29 mouse cellular contexts compared by ENCODE assay signal in the genomic region with DNA sequence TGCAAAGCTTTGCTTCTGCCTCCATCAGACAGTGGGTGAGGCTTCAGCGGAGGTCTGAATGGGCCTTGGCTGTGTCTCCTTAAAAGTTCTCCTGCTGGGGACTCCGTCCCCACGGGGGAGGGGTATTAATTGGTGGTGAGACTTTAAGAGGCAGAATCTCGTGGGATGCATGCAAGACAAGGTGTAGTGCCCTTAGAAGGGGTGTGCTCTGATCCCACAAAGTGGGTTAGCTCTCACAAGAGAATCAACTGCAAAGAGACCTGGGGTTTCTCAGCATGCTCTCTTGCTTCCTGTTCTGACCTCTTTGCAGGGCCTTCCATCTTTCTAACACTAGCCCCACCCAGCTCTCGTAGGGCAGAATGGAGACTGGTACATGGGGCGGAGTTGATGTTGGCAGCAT.
A peak's percentile ranks its signal among the peaks of the same experiment; 100 is the strongest.
DNase-seq lines count a peak whose midpoint lies in the region; ATAC-seq and TF ChIP-seq lines count a peak whose summit lies in the region.
"Had no signal": no experiment of that assay in that cellular context is flagged by ENCODE, and none has a peak within 500 bp of the region (broad histone marks: within the 10 kb centered on the region; RNA-seq: fewer than 3 reads in every experiment).

No protein-coding gene starts in this region.

- H3K4me1 ChIP-seq in heart, embryonic 16.5 days (ENCODE audit: control insufficient read depth, insufficient read depth, low read length) = peaks cover 11% of the 10 kb centered on the region
- H3K4me1 ChIP-seq in heart, embryonic 10.5 days = peaks cover 24% of the 10 kb centered on the region
- H3K4me1 ChIP-seq in thymus, adult 2 months (replicated peaks; ENCODE audit: control insufficient read depth, insufficient read depth, low read length) = peaks cover 77% of the 10 kb centered on the region
- H3K4me1 ChIP-seq: embryonic facial prominence, embryonic 15.5 days; forebrain, embryonic 12.5 days; liver, embryonic 13.5 days had no signal

- no peaks in the 10 kb centered on the region for H3K9me3 ChIP-seq in heart, embryonic 16.5 days (replicated peaks; ENCODE audit: control insufficient read depth, low read length)
- H3K9me3 ChIP-seq in heart, embryonic 10.5 days = no peaks in the 10 kb centered on the region
- H3K9me3 ChIP-seq: embryonic facial prominence, embryonic 10.5 days; embryonic facial prominence, embryonic 15.5 days; forebrain, embryonic 12.5 days; heart, embryonic 15.5 days; liver, embryonic 13.5 days; neural tube, embryonic 12.5 days had no signal

- no peak for ATAC-seq in heart, embryonic 16.5 days (replicated peaks; ENCODE audit: extremely low read depth, insufficient read depth, low FRiP score)
- ATAC-seq: hindbrain, postnatal 0 days; intestine, postnatal 0 days; midbrain, embryonic 16.5 days had no signal

- no peak overlapping the region for H3K4me2 ChIP-seq in heart, embryonic 16.5 days (ENCODE audit: low read depth, low read length)
- H3K4me2 ChIP-seq: embryonic facial prominence, embryonic 15.5 days; forebrain, embryonic 12.5 days; heart, embryonic 15.5 days; liver, embryonic 13.5 days; neural tube, embryonic 12.5 days had no signal

- no peaks in the 10 kb centered on the region for H3K27me3 ChIP-seq in heart, embryonic 16.5 days (ENCODE audit: control insufficient read depth, insufficient read depth, low read length)
- H3K27me3 ChIP-seq in heart, embryonic 10.5 days (ENCODE audit: insufficient read depth, poor library complexity, severe bottlenecking) = no peaks in the 10 kb centered on the region
- H3K27me3 ChIP-seq in thymus, adult 2 months (ENCODE audit: control insufficient read depth, insufficient read depth, low read length) = no peaks in the 10 kb centered on the region
- H3K27me3 ChIP-seq: embryonic facial prominence, embryonic 15.5 days; forebrain, embryonic 12.5 days; heart, embryonic 15.5 days; liver, embryonic 13.5 days; neural tube, embryonic 12.5 days had no signal

- WGBS in heart, embryonic 16.5 days = 64% methylated on average over 6 of the region's 6 CpGs
- 71% methylated on average over 6 of the region's 6 CpGs for WGBS in heart, embryonic 10.5 days
- 42% methylated on average over 6 of the region's 6 CpGs for WGBS in thymus, adult 2 months

- DNase-seq in heart, embryonic 10.5 days (ENCODE audit: low spot score) = no peak
- DNase-seq in spleen, postnatal 36 days (ENCODE audit: low spot score in 2 of 2) = peak; percentile 17 to 26
- no peak for DNase-seq in spleen, postnatal 4 days (ENCODE audit: low spot score in 2 of 2)
- peak; percentile 51 for DNase-seq in thymus, adult 2 months
- DNase-seq in thymus, postnatal 4 days = peak; percentile 51
- no peak for DNase-seq in layer of hippocampus, postnatal 10 days (ENCODE audit: low spot score in 2 of 2)
- DNase-seq in lung, postnatal 25 days (ENCODE audit: low spot score) = no peak
- DNase-seq: adrenal gland, adult 2 months; cerebellum, adult 8-10 months; cerebellum, postnatal 25 days; gastrocnemius, postnatal 14 days; heart, postnatal 36 days; kidney, adult 9 months; kidney, postnatal 14 days; layer of hippocampus, adult 9-11 months; left cerebral cortex, postnatal 4 days; liver, embryonic 13.5 days; lung, adult 2 months; lung, postnatal 10 days; right cerebral cortex, postnatal 4 days had no signal

- no peak for TF ChIP-seq POLR2A in thymus, adult 2 months (IDR thresholded peaks at IDR 0.05; ENCODE audit: control insufficient read depth, extremely low read depth, insufficient read depth, low read length, poor library complexity)

- H3K27ac ChIP-seq in heart, embryonic 16.5 days (ENCODE audit: low read length) = peak overlapping the region; percentile 13; the same call in 1 of the 2 replicates
- no peak overlapping the region for H3K27ac ChIP-seq in heart, embryonic 10.5 days
- H3K27ac ChIP-seq in thymus, adult 2 months (ENCODE audit: control insufficient read depth, insufficient read depth, low read length) = peak overlapping the region; percentile 91
- H3K27ac ChIP-seq: embryonic facial prominence, embryonic 10.5 days; embryonic facial prominence, embryonic 15.5 days; forebrain, embryonic 12.5 days; heart, embryonic 15.5 days; hindbrain, postnatal 0 days; liver, embryonic 13.5 days; neural tube, embryonic 12.5 days had no signal

- no peaks in the 10 kb centered on the region for H3K36me3 ChIP-seq in heart, embryonic 16.5 days (ENCODE audit: control insufficient read depth, insufficient read depth)
- H3K36me3 ChIP-seq in heart, embryonic 10.5 days = no peaks in the 10 kb centered on the region
- no peaks in the 10 kb centered on the region for H3K36me3 ChIP-seq in thymus, adult 2 months (ENCODE audit: control insufficient read depth, insufficient read depth, low read length)
- H3K36me3 ChIP-seq: embryonic facial prominence, embryonic 10.5 days; embryonic facial prominence, embryonic 15.5 days; forebrain, embryonic 12.5 days; heart, embryonic 15.5 days; liver, embryonic 13.5 days; neural tube, embryonic 12.5 days had no signal

- no peak overlapping the region for H3K9ac ChIP-seq in heart, embryonic 16.5 days (ENCODE audit: low read length)
- H3K9ac ChIP-seq: embryonic facial prominence, embryonic 15.5 days; forebrain, embryonic 12.5 days; heart, embryonic 15.5 days; liver, embryonic 13.5 days; neural tube, embryonic 12.5 days had no signal

- TF ChIP-seq CTCF in thymus, adult 2 months (IDR thresholded peaks at IDR 0.05; ENCODE audit: borderline replicate concordance, control insufficient read depth, extremely low read depth, insufficient read depth, low read length, poor library complexity) = no peak

- H3K4me3 ChIP-seq in heart, embryonic 16.5 days (ENCODE audit: low read length) = no peak overlapping the region
- H3K4me3 ChIP-seq in heart, embryonic 10.5 days = no peak overlapping the region
- no peak overlapping the region for H3K4me3 ChIP-seq in thymus, adult 2 months (ENCODE audit: control insufficient read depth, insufficient read depth, low read length)
- H3K4me3 ChIP-seq: embryonic facial prominence, embryonic 10.5 days; embryonic facial prominence, embryonic 15.5 days; forebrain, embryonic 12.5 days; heart, embryonic 15.5 days; liver, embryonic 13.5 days; neural tube, embryonic 12.5 days had no signal

Comparison
In these comparisons a context has a peak if more than half of its experiments do, and no peak if none do; other contexts are left out.
1. DNase-seq: peak in spleen, postnatal 36 days (2 of 2), thymus, adult 2 months (single experiment) and thymus, postnatal 4 days (single experiment); none in heart, embryonic 10.5 days (single experiment), spleen, postnatal 4 days (0 of 2), layer of hippocampus, postnatal 10 days (0 of 2) and lung, postnatal 25 days (single experiment).